Mouse (Mus musculus) midbrain, embryonic 13.5 days (tissue): ENCODE measurements around the gene 2900026A02Rik. TPM values are rescaled to one million over a fixed set of nuclear protein-coding genes. Genes with fewer than 3 reads are reported as not detected.
A peak's percentile ranks its signal among the peaks of the same experiment; 100 is the strongest.

Experiments
- ATAC-seq: fragments of 200-750 bp; cut with Nextera tagmentation; 2 replicates; pipeline ENCODE4 v1.8.0; 2017; ENCODE audit warnings: mild to moderate bottlenecking, moderate TSS enrichment, moderate library complexity
- H3K27ac ChIP-seq: fragments of 300-500 bp; sonication (generic); 2 replicates; pipeline ENCODE4 v1.5.1; 2015; ENCODE audit warnings: inconsistent platforms, mild to moderate bottlenecking, moderate library complexity
- H3K27me3 ChIP-seq: fragments of 300-500 bp; sonication (generic); 2 replicates; pipeline ENCODE4 v1.6.1; 2015; ENCODE audit warnings: mild to moderate bottlenecking, inconsistent platforms
- H3K36me3 ChIP-seq: fragments of 300-500 bp; sonication (generic); 2 replicates; pipeline ENCODE4 v1.6.1; 2015; ENCODE audit warnings: mild to moderate bottlenecking, inconsistent platforms
- H3K4me1 ChIP-seq: fragments of 300-500 bp; sonication (generic); replicated peaks from 2 replicates; pipeline ENCODE4 v1.6.1; 2015; ENCODE audit warnings: inconsistent platforms
- H3K4me2 ChIP-seq: fragments of 300-500 bp; sonication (generic); replicated peaks from 2 replicates; pipeline ENCODE4 v1.6.1; 2015; ENCODE audit warnings: moderate library complexity, mild to moderate bottlenecking, inconsistent platforms
- H3K4me3 ChIP-seq: fragments of 300-500 bp; sonication (generic); replicated peaks from 2 replicates; pipeline ENCODE4 v1.5.1; 2015; ENCODE audit warnings: mild to moderate bottlenecking, inconsistent platforms
- H3K9ac ChIP-seq: fragments of 300-500 bp; sonication (generic); replicated peaks from 2 replicates; pipeline ENCODE4 v1.6.1; 2015; ENCODE audit warnings: mild to moderate bottlenecking, inconsistent platforms
- H3K9me3 ChIP-seq: fragments of 300-500 bp; sonication (generic); 2 replicates; pipeline ENCODE4 v1.6.1; 2016; ENCODE audit warnings: mild to moderate bottlenecking, inconsistent platforms
- WGBS: fragments of 180-500 bp; shearing (Covaris S2); methylation state at CpG from one replicate; pipeline ENCODE4 v1.1.7; 2015; 5-methylcytosine and 5-hydroxymethylcytosine counted together
- polyA plus RNA-seq: library from polyadenylated mRNA; unstranded; fragments of >200 nt; fragmentation: Nextera tagmentation; extraction: Ambion mirVana; gene quantifications from 2 replicates; pipeline ENCODE4 v1.2.1, GENCODE M21; 2015

2900026A02Rik gene
- polyA plus RNA-seq, 1 experiment from 2014 or later = 2.7 TPM

DNA sequence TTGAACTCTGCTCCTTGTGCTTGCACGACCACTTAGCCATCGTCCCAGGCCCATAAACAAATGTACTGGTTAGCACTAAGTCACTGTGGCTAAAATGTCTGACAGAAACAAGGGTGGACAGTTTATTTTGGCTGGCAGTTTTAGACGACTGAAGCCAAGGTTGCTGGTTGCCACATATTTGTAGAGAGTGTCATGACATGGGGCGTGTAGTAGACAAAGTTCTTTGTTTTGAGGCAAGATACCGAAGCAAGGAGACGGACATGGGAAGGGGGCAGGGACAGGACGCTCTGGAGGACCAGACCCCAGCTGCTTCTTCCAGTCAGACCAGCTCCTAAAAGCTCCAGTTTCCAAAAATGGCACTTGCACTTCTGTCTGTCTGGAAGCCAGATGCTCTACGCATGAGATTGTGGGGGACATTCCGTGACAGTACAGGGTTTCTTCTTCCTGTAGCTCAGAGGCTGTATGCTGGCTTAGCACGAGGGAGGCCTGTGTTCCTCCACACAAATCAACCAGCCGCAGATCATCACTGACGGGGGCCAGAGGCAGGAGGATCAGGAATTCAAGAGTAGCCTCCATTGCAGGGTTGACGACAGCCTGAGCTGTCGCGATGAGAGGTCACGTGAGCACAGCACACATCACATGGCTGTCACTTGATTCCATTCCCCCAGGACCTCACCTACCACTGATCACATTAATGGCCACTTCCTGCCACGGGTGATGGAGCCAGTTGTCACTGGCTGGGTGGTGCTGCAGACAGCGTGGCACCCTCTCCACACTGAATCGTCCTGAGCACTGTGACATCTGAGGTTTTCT lies 138.5 kb downstream of the 2900026A02Rik start:
- no peak for ATAC-seq
- Histone ChIP-seq H3K27ac (no peak overlapping the region), H3K4me3 (no peak overlapping the region), H3K27me3 (no peaks in the 10 kb centered on the region), H3K4me1 (peaks cover 14% of the 10 kb centered on the region; the same call in 1 of the 2 replicates), H3K9ac (no peak overlapping the region), H3K9me3 (no peaks in the 10 kb centered on the region), H3K36me3 (no peaks in the 10 kb centered on the region), H3K4me2 (no peak overlapping the region)
- 77% methylated on average over 19 of the region's 19 CpGs for WGBS

DNA sequence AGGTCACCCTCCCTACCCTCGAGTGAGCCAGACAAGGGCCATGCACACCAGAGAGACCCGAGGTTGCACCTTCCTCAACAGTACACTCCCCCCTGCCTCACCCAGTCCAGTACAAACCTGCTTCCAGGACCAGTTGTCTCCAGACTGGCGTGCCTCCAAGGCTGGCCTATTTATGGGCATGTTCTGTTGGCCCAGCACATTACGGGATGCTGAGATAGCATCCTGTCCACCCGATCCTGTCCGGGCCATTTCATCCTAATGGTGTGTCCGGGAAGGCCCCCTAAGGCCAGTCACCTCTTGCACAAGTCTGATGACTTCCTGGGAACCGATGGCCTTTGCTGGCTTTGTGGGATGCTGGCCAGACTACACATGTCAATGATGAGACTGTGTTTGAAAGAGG lies 139.6 kb downstream of the 2900026A02Rik start, which contains the start of gene Crybb3:
Crybb3 (minus strand) TSS at position 146 of the 400 bp plus-strand sequence.
- H3K4me1 ChIP-seq = peaks cover 7% of the 10 kb centered on the region; the same call in 1 of the 2 replicates
- ATAC-seq = no peak
- no peak within 1 kb of the TSS for H3K4me3 ChIP-seq
- no peaks in the 10 kb centered on the region for H3K9me3 ChIP-seq
- no peak within 1 kb of the TSS for H3K9ac ChIP-seq
- H3K27ac ChIP-seq = no peak within 1 kb of the TSS
- WGBS = 90% methylated on average over 8 of the region's 8 CpGs
- H3K4me2 ChIP-seq = no peak within 1 kb of the TSS
- no peaks in the 10 kb centered on the region for H3K36me3 ChIP-seq
- no peaks in the 10 kb centered on the region for H3K27me3 ChIP-seq

DNA sequence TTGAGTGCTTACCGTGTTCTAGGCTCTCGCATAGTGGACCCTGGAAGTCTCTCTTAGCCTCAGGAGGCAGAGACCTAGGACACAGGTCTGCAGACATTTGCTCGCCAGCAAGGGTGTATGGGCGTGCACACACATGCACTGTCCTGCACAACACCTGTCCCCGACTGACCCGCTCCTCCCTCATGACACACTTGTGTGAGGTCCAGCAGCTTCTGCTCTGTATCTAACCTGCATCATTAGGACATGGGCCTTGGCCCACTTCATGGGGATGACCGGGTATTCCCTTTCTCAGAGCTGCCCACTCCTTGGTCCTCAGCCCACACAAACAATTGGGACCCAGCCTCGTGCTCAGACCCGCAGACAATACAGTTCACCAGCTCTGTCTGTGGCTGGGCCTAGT lies 140.0 kb downstream of the 2900026A02Rik start:
- WGBS = 92% methylated on average over 9 of the region's 9 CpGs
- Histone ChIP-seq H3K4me3 (no peak overlapping the region), H3K27me3 (no peaks in the 10 kb centered on the region), H3K36me3 (no peaks in the 10 kb centered on the region), H3K9ac (no peak overlapping the region), H3K4me2 (no peak overlapping the region), H3K9me3 (no peaks in the 10 kb centered on the region), H3K4me1 (0 out of 2 replicates have a peak, but pooled peaks cover 7% of the 10 kb centered on the region), H3K27ac (no peak overlapping the region)
- ATAC-seq = no peak

DNA sequence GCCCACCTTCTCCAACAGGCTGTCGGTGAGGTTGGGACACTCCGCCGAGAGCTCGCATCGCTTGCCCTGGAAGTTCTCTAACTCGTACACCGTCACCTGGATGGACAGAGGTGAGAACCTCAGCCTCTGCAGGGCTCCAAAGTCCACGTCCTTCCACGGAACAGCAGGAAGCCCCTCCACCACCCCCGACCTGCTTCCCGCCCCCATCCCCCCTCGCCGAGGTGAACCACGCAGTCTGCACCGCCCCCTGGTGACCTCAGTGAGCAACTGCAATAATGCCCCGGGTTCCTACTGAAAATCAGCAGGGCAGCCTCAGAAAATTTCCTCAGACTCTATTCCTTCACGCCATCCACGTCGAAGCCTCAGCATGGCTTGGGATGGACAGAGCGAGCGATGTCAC lies 141.3 kb downstream of the 2900026A02Rik start:
- H3K9ac ChIP-seq = no peak overlapping the region
- 0 out of 2 replicates have a peak, but pooled peaks cover 7% of the 10 kb centered on the region for H3K4me1 ChIP-seq
- peak overlapping the region; percentile 19; the same call in 1 of the 2 replicates for H3K4me2 ChIP-seq
- H3K27ac ChIP-seq = no peak overlapping the region
- no peaks in the 10 kb centered on the region for H3K36me3 ChIP-seq
- no peaks in the 10 kb centered on the region for H3K27me3 ChIP-seq
- 22% methylated on average over 21 of the region's 21 CpGs for WGBS
- ATAC-seq = no peak
- H3K4me3 ChIP-seq = no peak overlapping the region
- no peaks in the 10 kb centered on the region for H3K9me3 ChIP-seq

DNA sequence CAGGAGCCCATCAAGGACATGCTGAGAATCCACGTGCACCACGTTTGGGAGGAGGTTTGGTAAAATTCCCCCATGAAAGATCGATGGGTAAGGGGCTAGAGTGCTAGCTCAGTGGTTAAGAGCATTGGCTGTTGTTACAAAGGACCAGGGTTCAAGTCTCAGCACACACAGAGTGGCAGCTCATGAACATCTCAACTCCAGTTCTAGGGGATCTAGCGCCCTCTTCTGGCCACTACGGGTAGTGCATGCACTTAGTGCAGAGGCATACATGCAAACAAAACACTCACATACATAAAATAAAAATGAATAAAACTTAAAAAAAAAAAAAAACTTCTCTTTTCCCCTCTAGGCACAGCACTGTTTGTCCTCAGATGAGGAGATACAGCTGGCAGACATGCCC lies 142.3 kb downstream of the 2900026A02Rik start:
- Histone ChIP-seq H3K4me2 (no peak overlapping the region), H3K4me3 (no peak overlapping the region), H3K4me1 (0 out of 2 replicates have a peak, but pooled peaks cover 7% of the 10 kb centered on the region), H3K36me3 (no peaks in the 10 kb centered on the region), H3K9me3 (no peaks in the 10 kb centered on the region), H3K27ac (no peak overlapping the region), H3K9ac (no peak overlapping the region), H3K27me3 (no peaks in the 10 kb centered on the region)
- 68% methylated on average over 5 of the region's 5 CpGs for WGBS
- no peak for ATAC-seq

DNA sequence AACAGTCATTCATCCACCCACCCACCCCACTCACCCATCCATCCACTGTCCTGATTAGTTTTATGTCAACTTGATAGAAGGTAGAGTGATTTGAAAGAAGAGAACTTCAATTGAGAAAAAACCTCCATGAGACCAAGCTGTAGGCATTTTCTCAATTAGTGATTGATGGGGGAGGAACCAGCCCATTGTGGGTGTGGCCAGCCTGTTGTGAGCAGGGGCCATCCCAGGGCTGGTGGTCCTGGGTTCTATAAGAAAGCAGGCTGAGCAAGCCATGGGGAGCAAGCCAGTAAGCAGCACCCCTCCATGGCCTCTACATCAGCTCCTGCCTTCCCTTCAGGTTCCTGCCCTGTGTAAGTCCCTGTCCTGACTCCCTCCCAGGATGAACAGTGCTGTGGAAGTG lies 151.0 kb downstream of the 2900026A02Rik start, which contains the start of gene Crybb2:
Crybb2 (minus strand) TSS at position 101 of the 400 bp plus-strand sequence.
- no peak within 1 kb of the TSS for H3K4me3 ChIP-seq

DNA sequence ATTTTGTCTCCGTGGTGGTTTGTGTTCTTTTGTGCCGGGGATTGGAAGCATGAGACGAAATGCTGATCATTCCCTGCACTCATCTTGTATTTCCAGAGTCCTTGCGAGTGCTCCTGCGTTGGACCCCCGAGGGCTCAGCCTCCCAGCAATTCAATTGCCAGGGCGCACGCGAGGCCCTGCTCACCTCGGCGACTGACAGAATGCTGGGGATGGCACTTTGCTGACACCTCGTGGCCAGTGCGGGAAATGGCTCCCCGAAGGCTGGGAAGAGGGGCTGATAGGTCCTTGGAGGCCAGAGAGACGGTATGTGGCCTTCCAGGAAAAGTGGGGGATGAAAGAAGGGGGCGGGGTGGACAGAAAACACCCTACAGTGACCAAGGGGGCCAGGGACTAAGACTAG lies 166.7 kb downstream of the 2900026A02Rik start:
- Histone ChIP-seq H3K9ac (no peak overlapping the region), H3K4me1 (peaks cover 11% of the 10 kb centered on the region), H3K27me3 (no peaks in the 10 kb centered on the region), H3K4me3 (no peak overlapping the region), H3K4me2 (no peak overlapping the region), H3K27ac (no peak overlapping the region), H3K9me3 (0 out of 2 replicates have a peak, but pooled peaks cover 2% of the 10 kb centered on the region), H3K36me3 (no peaks in the 10 kb centered on the region)
- peak; percentile 76 for ATAC-seq
- WGBS = 5% methylated on average over 16 of the region's 16 CpGs

More for the DNA sequence above, 151.0 kb downstream of the 2900026A02Rik start, which contains the start of gene Crybb2:
- Histone ChIP-seq H3K27ac (no peak within 1 kb of the TSS), H3K4me1 (no peaks in the 10 kb centered on the region), H3K4me2 (no peak within 1 kb of the TSS), H3K36me3 (no peaks in the 10 kb centered on the region), H3K27me3 (no peaks in the 10 kb centered on the region), H3K9ac (no peak within 1 kb of the TSS), H3K9me3 (no peaks in the 10 kb centered on the region)
- no peak for ATAC-seq

DNA sequence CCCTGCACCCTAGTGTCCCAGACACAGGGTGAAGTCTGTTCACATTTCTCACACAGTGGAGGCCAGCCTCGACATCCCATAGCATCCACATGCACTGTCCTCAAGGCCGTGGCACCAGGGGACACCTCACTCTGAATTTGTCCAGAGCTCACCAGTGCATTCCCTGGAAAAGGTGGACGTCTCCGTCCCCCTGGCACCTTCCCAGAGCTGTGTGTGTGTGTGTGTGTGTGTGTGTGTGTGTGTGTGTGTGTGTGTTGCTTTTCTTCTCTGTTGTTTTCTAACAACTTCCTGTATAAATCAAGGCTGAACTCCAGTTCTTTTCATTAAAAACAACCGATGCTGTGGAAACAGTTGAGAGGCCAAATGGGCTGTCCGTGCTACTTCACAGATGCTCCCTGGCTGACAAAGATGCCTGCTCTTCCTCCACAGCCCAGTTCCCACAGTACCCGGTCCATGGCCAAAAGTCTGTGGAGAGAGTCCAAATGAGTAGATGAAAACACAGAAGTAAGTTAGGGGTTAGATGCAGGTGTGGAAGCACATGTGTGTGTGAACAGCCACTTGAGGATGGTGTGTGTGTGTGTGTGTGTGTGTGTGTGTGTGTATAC lies 170.4 kb downstream of the 2900026A02Rik start:
- peaks cover 12% of the 10 kb centered on the region for H3K4me1 ChIP-seq
- H3K9me3 ChIP-seq = 0 out of 2 replicates have a peak, but pooled peaks cover 2% of the 10 kb centered on the region
- H3K4me3 ChIP-seq = no peak overlapping the region
- no peaks in the 10 kb centered on the region for H3K36me3 ChIP-seq
- WGBS = 72% methylated on average over 7 of the region's 7 CpGs
- no peak overlapping the region for H3K27ac ChIP-seq
- no peak overlapping the region for H3K4me2 ChIP-seq
- H3K27me3 ChIP-seq = no peaks in the 10 kb centered on the region
- H3K9ac ChIP-seq = no peak overlapping the region
- no peak for ATAC-seq

DNA sequence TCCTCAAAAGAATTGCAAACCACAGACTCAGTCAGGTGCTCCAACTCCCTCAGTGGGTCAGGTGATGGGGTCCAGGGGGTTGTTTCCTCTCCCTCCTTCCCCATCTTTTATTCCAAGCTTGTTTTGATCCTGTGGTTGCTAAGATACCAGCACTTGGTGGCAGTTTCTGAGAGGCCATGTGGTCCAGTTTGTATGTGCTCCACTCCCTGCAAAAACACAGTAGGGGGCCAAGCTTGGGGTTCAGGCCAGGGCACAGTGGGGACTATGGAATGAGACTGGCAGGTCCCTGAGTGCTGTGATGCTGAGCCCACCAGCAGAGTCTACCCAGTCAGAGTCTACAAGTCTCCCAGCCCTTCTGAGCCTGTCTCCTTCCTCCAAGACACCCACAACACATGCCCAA lies 171.2 kb downstream of the 2900026A02Rik start:
- Histone ChIP-seq H3K4me2 (no peak overlapping the region), H3K4me1 (peaks cover 18% of the 10 kb centered on the region), H3K9me3 (0 out of 2 replicates have a peak, but pooled peaks cover 2% of the 10 kb centered on the region), H3K36me3 (no peaks in the 10 kb centered on the region), H3K4me3 (no peak overlapping the region), H3K9ac (no peak overlapping the region), H3K27ac (no peak overlapping the region), H3K27me3 (no peaks in the 10 kb centered on the region)
- ATAC-seq = no peak

DNA sequence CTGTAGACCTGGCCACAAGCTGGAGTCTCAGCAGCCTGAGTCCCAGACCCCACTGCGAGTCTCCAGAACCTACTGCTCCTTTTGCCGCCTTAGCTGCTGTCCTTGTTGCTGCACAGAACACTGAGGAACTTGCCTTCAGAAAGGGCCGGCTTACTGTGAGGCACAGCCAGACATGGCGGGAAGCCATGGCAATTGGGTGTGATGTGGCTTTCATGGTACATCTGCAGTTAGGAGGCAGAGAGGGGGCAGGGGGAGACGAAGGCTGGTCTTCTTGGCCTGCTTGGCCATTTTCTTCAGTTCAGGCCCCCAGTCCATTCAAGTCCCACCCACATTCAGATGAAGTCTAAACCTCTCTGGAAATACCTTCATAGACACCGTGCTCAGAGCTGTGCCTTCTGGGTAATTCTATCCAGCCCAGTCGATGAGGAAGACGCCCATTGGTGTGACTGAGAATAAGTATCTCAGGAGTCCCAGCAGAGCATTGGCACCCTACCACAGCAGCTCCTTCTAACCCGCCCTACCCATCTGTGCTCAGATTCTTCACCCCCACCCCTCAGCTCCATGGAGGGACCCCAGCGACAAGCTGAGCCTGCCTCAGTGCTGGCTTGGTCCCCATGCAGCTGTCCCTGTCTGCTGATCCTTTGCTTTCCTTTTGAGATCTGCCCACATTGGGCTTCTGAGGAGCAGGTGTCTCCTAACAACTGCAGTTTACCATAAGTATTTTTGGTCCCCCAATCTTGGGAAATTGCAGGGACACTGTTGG lies 175.3 kb downstream of the 2900026A02Rik start:
- no peak overlapping the region for H3K9ac ChIP-seq
- H3K36me3 ChIP-seq = no peaks in the 10 kb centered on the region
- WGBS = 88% methylated on average over 10 of the region's 10 CpGs
- H3K27ac ChIP-seq = no peak overlapping the region; the same call in 1 of the 2 replicates
- peaks cover 32% of the 10 kb centered on the region for H3K4me1 ChIP-seq
- H3K9me3 ChIP-seq = no peaks in the 10 kb centered on the region
- no peak overlapping the region for H3K4me3 ChIP-seq
- H3K27me3 ChIP-seq = no peaks in the 10 kb centered on the region
- ATAC-seq = no peak
- H3K4me2 ChIP-seq = no peak overlapping the region

DNA sequence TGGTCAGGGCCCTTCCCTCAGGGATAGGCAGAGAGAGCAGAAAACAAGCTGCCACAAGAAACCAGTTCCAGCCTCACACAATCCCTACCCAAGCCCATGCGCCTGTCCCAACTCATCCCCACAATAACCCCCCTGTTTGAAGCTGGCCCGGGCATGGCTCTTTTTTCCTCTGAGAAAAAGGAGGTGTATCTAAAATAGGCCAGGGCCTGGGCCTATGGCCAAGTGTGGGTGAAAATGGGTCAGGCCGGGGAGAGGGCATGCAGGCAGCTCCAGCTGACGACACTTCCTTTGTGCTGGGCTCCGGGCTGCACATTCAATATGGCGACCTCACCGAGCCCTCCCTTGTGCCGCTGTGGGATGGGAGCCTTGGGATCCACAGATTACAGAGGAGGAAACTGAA lies 177.5 kb downstream of the 2900026A02Rik start:
- Histone ChIP-seq H3K4me3 (no peak overlapping the region), H3K27ac (peak overlapping the region; percentile 77; the same call in 1 of the 2 replicates), H3K27me3 (no peaks in the 10 kb centered on the region), H3K9ac (no peak overlapping the region), H3K4me1 (peaks cover 25% of the 10 kb centered on the region), H3K36me3 (no peaks in the 10 kb centered on the region), H3K4me2 (no peak overlapping the region), H3K9me3 (no peaks in the 10 kb centered on the region)
- ATAC-seq = no peak
- WGBS = 82% methylated on average over 8 of the region's 8 CpGs
